Mouse (Mus musculus) liver, adult 2 months (tissue): ENCODE data around the gene E030018B13Rik. TPM values are rescaled to one million over a fixed set of nuclear protein-coding genes. Genes with fewer than 3 reads are reported as not detected.

Source experiments
- DNase-seq: peaks from one replicate; pipeline ENCODE4 v3.0.0-alpha.2; 2011; ENCODE audit warnings: low read depth, low spot score; ENCODE audit errors: extremely low read depth
- H3K27ac ChIP-seq: fragments of 200-500 bp; replicated peaks from 2 replicates; pipeline ENCODE4 v1.5.1; 2012; ENCODE audit warnings: low read depth, mild to moderate bottlenecking, control low read depth, inconsistent platforms, low read length; ENCODE audit not compliant: insufficient read depth
- H3K27me3 ChIP-seq: fragments of 200-500 bp; 2 replicates; pipeline ENCODE4 v1.6.1; 2012; ENCODE audit warnings: mild to moderate bottlenecking, moderate library complexity, low read length, inconsistent platforms; ENCODE audit not compliant: control insufficient read depth, insufficient read depth
- H3K36me3 ChIP-seq: fragments of 200-500 bp; 2 replicates; pipeline ENCODE4 v1.6.1; 2012; ENCODE audit warnings: low read length, inconsistent platforms; ENCODE audit not compliant: control insufficient read depth, insufficient read depth
- H3K4me1 ChIP-seq: fragments of 200-500 bp; 2 replicates; pipeline ENCODE4 v1.6.1; 2011; ENCODE audit warnings: low read length; ENCODE audit not compliant: control insufficient read depth, insufficient read depth
- H3K4me3 ChIP-seq: fragments of 200-500 bp; 2 replicates; pipeline ENCODE4 v1.5.1; 2011; ENCODE audit warnings: low read depth, mild to moderate bottlenecking, control low read depth, low read length, moderate library complexity; ENCODE audit not compliant: insufficient read depth
- H3K79me2 ChIP-seq: fragments of 200-500 bp; 2 replicates; pipeline ENCODE4 v1.6.1; 2012; ENCODE audit warnings: inconsistent platforms, mild to moderate bottlenecking, low read length, moderate library complexity; ENCODE audit not compliant: control insufficient read depth, insufficient read depth
- H3K9ac ChIP-seq: fragments of 200-500 bp; 2 replicates; pipeline ENCODE4 v1.6.1; 2012; ENCODE audit warnings: low read depth, mild to moderate bottlenecking, control low read depth, inconsistent platforms, low read length
- CTCF ChIP-seq: fragments of 200-500 bp; IDR thresholded peaks from 2 replicates; pipeline ENCODE4 v1.5.1; 2011; ENCODE audit warnings: low read depth, low read length, control low read depth
- POLR2A ChIP-seq: fragments of 200-500 bp; IDR thresholded peaks from 2 replicates; pipeline ENCODE4 v1.6.1; 2011; ENCODE audit warnings: low read length, control low read depth; ENCODE audit not compliant: insufficient read depth; ENCODE audit errors: extremely low read depth
- WGBS: fragments of 180-500 bp; shearing (Covaris S2); methylation state at CpG from one replicate; pipeline ENCODE4 v1.1.7; 2018; 5-methylcytosine and 5-hydroxymethylcytosine counted together
- polyA plus RNA-seq: library from polyadenylated mRNA; depleted of rRNA; stranded (reverse); fragments of >200 nt; gene quantifications from 2 replicates; pipeline ENCODE4 v1.2.3, GENCODE M21; 2012
- total RNA-seq: library from RNA; depleted of rRNA; stranded (reverse); fragments of >200 nt; gene quantifications from 2 replicates; pipeline ENCODE4 v1.2.3, GENCODE M21; 2014

E030018B13Rik gene
- total and polyA plus RNA-seq, 2 experiments = 0.09 TPM; not detected in 1

DNA sequence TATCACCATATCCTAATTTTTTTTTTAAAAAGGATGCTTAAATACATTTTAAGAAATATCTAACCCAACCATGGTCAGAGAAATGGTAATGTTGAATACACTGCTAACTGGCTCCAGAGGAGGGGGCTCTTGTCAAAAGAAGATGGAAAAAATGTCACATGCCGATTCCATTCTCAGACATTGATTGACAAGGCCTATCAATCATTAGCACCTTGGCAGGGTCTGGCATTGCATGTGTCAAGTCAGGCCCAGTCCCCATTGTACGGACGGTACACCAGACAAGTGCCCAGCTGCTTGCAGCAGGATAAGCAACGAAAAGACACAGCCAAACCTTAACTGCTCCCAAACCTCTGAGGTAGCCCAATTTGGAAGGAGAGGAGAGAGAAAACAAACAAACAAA, 22.0 kb upstream of the E030018B13Rik start:
- Histone ChIP-seq H3K27ac (peak overlapping the region; percentile 92), H3K27me3 (no peaks in the 10 kb centered on the region), H3K9ac (no peak overlapping the region), H3K79me2 (peaks cover 24% of the 10 kb centered on the region; the same call in 1 of the 2 replicates), H3K4me3 (no peak overlapping the region), H3K4me1 (peaks cover 30% of the 10 kb centered on the region), H3K36me3 (peaks cover 6% of the 10 kb centered on the region; the same call in 1 of the 2 replicates)
- 28% methylated on average over 4 of the region's 4 CpGs for WGBS
- TF ChIP-seq CTCF (no peak; the same call in 1 of the 2 replicates), POLR2A (peak; percentile 36; the same call in 1 of the 2 replicates)
- peak; percentile 93 for DNase-seq

DNA sequence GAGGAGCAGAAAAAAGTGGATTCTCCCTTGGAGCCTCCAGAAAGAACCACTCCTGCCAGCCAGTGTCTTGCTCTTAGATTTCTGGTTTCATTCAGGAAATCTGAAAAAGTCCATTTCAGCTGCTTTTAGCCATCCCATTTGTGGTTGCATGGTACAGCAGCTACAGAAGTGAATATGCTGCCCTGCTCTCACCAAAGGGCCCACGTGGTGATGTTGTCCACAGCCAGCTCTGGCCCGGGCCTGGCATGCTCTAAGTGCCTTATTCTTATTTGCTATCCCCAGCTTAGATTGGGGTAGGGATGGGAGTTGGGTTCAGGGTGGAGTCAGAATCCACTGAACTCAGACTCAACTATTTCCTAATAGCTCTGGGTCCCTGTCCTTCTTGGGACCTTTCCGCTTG, 21.4 kb upstream of the E030018B13Rik start:
- peak; percentile 83 for DNase-seq
- Histone ChIP-seq H3K4me3 (no peak overlapping the region), H3K36me3 (peaks cover 3% of the 10 kb centered on the region; the same call in 1 of the 2 replicates), H3K27ac (peak overlapping the region; percentile 92), H3K79me2 (peaks cover 28% of the 10 kb centered on the region; the same call in 1 of the 2 replicates), H3K27me3 (no peaks in the 10 kb centered on the region), H3K4me1 (peaks cover 34% of the 10 kb centered on the region), H3K9ac (peak overlapping the region; percentile 55)
- no peak for TF ChIP-seq CTCF
- no peak for TF ChIP-seq POLR2A
- 20% methylated on average over 3 of the region's 3 CpGs for WGBS

DNA sequence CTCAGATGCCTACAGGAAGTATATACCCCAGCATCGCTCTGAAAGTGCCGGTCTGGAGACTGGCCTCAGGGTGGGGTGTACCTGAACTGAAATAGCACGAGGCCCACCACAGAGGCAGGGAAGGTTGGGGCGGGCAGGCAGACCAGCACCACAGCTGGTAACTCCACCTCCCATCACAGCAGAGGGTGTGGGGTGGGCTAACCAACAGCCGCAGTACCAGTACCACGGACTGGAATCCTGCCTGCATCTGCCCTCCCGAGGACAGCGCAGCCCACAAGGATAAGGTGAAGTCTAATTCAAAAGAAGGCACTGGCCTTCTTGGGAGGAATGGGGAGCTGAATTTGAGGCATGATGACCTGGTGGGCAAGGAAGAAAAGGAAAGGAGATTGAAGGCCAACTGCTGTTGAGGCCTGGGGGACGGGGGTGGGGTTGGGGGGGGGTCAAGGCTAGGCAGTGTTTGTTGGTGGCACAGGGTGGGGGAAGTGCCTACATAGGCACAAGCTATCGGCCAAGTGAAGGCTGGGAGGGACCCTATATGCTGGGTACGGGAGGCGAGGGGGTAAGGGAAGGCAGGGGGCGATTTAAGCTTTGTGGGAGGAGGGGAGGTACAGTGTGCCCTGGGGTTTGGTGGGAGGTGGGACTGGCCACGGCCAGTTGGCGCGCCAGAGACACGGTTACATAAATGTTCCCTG, 20.2 kb upstream of the E030018B13Rik start:
- H3K4me1 ChIP-seq = peaks cover 40% of the 10 kb centered on the region
- no peaks in the 10 kb centered on the region for H3K27me3 ChIP-seq
- DNase-seq = no peak
- H3K36me3 ChIP-seq = no peaks in the 10 kb centered on the region
- H3K79me2 ChIP-seq = peaks cover 38% of the 10 kb centered on the region; the same call in 1 of the 2 replicates
- H3K4me3 ChIP-seq = no peak overlapping the region
- peak overlapping the region; percentile 81 for H3K9ac ChIP-seq
- 23% methylated on average over 17 of the region's 17 CpGs for WGBS
- TF ChIP-seq POLR2A = no peak
- no peak for TF ChIP-seq CTCF
- peak overlapping the region; percentile 92 for H3K27ac ChIP-seq

DNA sequence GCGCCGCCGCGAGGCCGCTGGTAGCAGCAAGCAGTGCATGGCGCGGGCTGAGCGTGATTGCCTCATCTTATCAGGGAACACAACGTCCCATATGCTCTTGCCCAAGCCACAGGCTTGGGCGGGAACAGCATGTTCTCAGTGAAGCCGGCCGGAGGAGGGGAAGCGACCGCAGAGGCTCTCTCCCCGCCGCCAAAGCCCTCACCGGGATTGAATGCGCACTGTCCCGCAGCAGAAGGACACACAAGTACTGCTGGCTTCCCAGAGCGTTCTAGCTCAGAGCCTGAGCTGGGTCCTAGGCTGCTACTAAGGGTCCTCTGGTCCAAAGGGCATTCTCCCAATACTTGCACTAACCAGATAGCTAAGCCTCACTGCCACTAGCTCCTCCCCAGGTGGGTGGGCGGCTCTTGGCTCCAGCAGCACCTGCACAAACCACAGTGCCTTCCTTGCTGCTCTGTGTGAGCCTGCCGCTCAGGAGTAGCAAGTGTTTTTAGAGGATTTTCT, 19.6 kb upstream of the E030018B13Rik start:
- Histone ChIP-seq H3K27ac (peak overlapping the region; percentile 98), H3K79me2 (peaks cover 41% of the 10 kb centered on the region; the same call in 1 of the 2 replicates), H3K27me3 (no peaks in the 10 kb centered on the region), H3K36me3 (no peaks in the 10 kb centered on the region), H3K9ac (peak overlapping the region; percentile 81), H3K4me3 (peak overlapping the region; percentile 41), H3K4me1 (peaks cover 44% of the 10 kb centered on the region)
- under 1% methylated on average over 22 of the region's 22 CpGs for WGBS
- peak; percentile 50 for TF ChIP-seq CTCF
- TF ChIP-seq POLR2A = peak; percentile 49; the same call in 1 of the 2 replicates
- DNase-seq = peak; percentile 95

DNA sequence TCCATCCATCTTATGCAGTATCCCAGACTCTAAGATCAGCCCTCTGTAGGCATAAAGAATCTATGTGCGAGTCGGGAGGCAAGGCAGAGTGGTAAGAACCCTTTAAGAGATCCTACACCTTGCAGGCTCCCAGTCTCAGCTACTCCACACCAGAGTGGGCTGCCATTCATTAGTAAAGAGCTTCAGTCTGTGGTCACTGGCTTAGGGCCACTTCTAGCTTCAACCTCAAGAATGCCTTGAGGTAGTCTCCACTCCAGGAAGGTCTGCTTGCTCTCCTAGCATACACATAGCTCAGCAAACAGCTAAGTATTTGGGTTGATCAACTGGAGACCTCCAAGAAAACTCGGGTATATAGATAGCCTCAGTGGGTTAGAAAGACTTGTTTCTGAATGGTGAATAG, 19.0 kb upstream of the E030018B13Rik start:
- Histone ChIP-seq H3K4me3 (peak overlapping the region; percentile 41; the same call in 1 of the 2 replicates), H3K9ac (peak overlapping the region; percentile 81), H3K27ac (peak overlapping the region; percentile 98), H3K27me3 (no peaks in the 10 kb centered on the region), H3K4me1 (peaks cover 48% of the 10 kb centered on the region), H3K36me3 (no peaks in the 10 kb centered on the region), H3K79me2 (peaks cover 44% of the 10 kb centered on the region; the same call in 1 of the 2 replicates)
- 41% methylated on average over 3 of the region's 3 CpGs for WGBS
- TF ChIP-seq CTCF = no peak
- DNase-seq = no peak

DNA sequence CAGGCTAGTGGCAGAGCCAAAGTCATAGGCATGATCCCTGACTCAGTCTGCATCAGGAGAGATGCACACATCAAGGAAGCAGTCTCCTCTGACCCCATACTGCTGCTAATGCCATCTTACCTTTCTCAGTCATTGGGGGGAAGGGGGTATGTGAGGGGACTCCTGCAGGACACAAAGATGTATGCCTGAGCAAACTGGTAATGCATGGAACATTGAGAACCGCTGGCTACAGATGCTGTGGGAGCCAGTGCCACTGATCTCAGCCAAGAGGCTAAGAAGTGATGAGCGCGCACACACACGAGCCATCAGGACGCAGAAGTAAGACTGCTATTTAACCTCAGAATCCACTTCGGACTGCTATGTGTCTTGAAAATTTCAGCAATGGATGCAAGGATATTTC, 18.5 kb upstream of the E030018B13Rik start:
- WGBS = 91% methylated on average over 6 of the region's 6 CpGs

More for the DNA sequence above, 18.5 kb upstream of the E030018B13Rik start:
- no peak for TF ChIP-seq POLR2A
- no peak for TF ChIP-seq CTCF
- H3K27me3 ChIP-seq = no peaks in the 10 kb centered on the region
- no peak overlapping the region for H3K4me3 ChIP-seq
- peaks cover 49% of the 10 kb centered on the region; the same call in 1 of the 2 replicates for H3K79me2 ChIP-seq
- no peak for DNase-seq
- H3K9ac ChIP-seq = peak overlapping the region; percentile 50
- H3K27ac ChIP-seq = peak overlapping the region; percentile 98
- no peaks in the 10 kb centered on the region for H3K36me3 ChIP-seq
- peaks cover 53% of the 10 kb centered on the region for H3K4me1 ChIP-seq
